Mouse (Mus musculus): ENCODE measurements at regions not wholly inside any gene's neighbourhood (a gene's known extent, or its start where the extent isn't known, plus 50 kb on each side); places are given as distances from the start of the nearest gene placed in this dataset.

GRCm38 (mm10) chr9:46481491-46481890 is 161.7 kb upstream of the 4931429L15Rik start:
- H3K36me3 ChIP-seq (ENCODE audit: control insufficient read depth in 1 of 2, insufficient read depth in 2 of 2, low read length in 2 of 2) = no peaks in the 10 kb centered on the region
- H3K27me3 ChIP-seq (ENCODE audit: control insufficient read depth in 1 of 2, insufficient read depth in 2 of 2, low read length in 2 of 2) = no peaks in the 10 kb centered on the region
- H3K79me2 ChIP-seq (ENCODE audit: control insufficient read depth, insufficient read depth, low read length, poor library complexity) = no peaks in the 10 kb centered on the region
- H3K4me1 ChIP-seq (ENCODE audit: control insufficient read depth in 1 of 2, insufficient read depth in 2 of 2, low read length in 2 of 2) = no peaks in the 10 kb centered on the region
- H3K4me3 ChIP-seq (ENCODE audit: control insufficient read depth in 1 of 2, insufficient read depth in 1 of 2, low read depth in 2 of 2, low read length in 2 of 2) = no peak overlapping the region
- TF ChIP-seq NRF1 (IDR thresholded peaks at IDR 0.05; ENCODE audit: insufficient read depth, low read depth, low read length, poor library complexity, severe bottlenecking) (no peak), CTCF (IDR thresholded peaks at IDR 0.05 in 2 of 3, conservative IDR thresholded peaks at IDR 0.05 in 1 of 3; ENCODE audit: control insufficient read depth in 1 of 3, insufficient read depth in 1 of 3, low read depth in 2 of 3, low read length in 3 of 3, poor library complexity in 1 of 3, severe bottlenecking in 1 of 3) (no peak), MAFK (IDR thresholded peaks at IDR 0.05; ENCODE audit: borderline replicate concordance, low read depth, low read length) (no peak), MEF2A (IDR thresholded peaks at IDR 0.05; ENCODE audit: extremely low read depth, insufficient replicate concordance, low read depth, low read length, poor library complexity, severe bottlenecking) (no peak), RAD21 (IDR thresholded peaks at IDR 0.05; ENCODE audit: low read depth, low read length) (no peak), BHLHE40 (IDR thresholded peaks at IDR 0.05; ENCODE audit: borderline replicate concordance, low read depth, low read length) (no peak), ETS1 (IDR thresholded peaks at IDR 0.05; ENCODE audit: low read depth, low read length) (no peak), MXI1 (IDR thresholded peaks at IDR 0.05; ENCODE audit: low read depth, low read length) (no peak), RCOR1 (IDR thresholded peaks at IDR 0.05; ENCODE audit: low read depth, low read length) (no peak), ZMIZ1 (IDR thresholded peaks at IDR 0.05; ENCODE audit: low read depth, low read length) (no peak), POLR2AphosphoS5 (IDR thresholded peaks at IDR 0.05; ENCODE audit: borderline replicate concordance, low read depth, low read length) (no peak), ELF1 (IDR thresholded peaks at IDR 0.05; ENCODE audit: low read depth, low read length) (no peak), POLR2A (IDR thresholded peaks at IDR 0.05; ENCODE audit: control insufficient read depth in 1 of 2, insufficient read depth in 1 of 2, low read depth in 1 of 2, low read length in 2 of 2, poor library complexity in 1 of 2) (no peak), TAL1 (IDR thresholded peaks at IDR 0.05; ENCODE audit: low read length) (no peak), JUND (IDR thresholded peaks at IDR 0.05; ENCODE audit: low read depth, low read length) (no peak), NELFE (IDR thresholded peaks at IDR 0.05; ENCODE audit: low read depth, low read length) (no peak), SMC3 (IDR thresholded peaks at IDR 0.05; ENCODE audit: low read depth, low read length) (no peak), ZC3H11A (IDR thresholded peaks at IDR 0.05; ENCODE audit: low read depth, low read length) (no peak), SIN3A (IDR thresholded peaks at IDR 0.05; ENCODE audit: low read length) (no peak)
- no peak overlapping the region for H3K27ac ChIP-seq (ENCODE audit: control insufficient read depth, low read depth, low read length)
- DNase-seq (ENCODE audit: low read depth, low spot score) = no peak
- no peaks in the 10 kb centered on the region for H3K9me3 ChIP-seq (replicated peaks; ENCODE audit: insufficient read depth, low read length)
- H3K9ac ChIP-seq (ENCODE audit: control insufficient read depth, low read depth, low read length, poor library complexity, severe bottlenecking) = no peak overlapping the region

GRCm38 (mm10) chr9:46480080-46480690 is 160.4 kb upstream of the 4931429L15Rik start:
- Histone ChIP-seq H3K4me1 (ENCODE audit: control insufficient read depth in 1 of 2, insufficient read depth in 2 of 2, low read length in 2 of 2) (no peaks in the 10 kb centered on the region), H3K79me2 (ENCODE audit: control insufficient read depth, insufficient read depth, low read length, poor library complexity) (no peaks in the 10 kb centered on the region), H3K36me3 (ENCODE audit: control insufficient read depth in 1 of 2, insufficient read depth in 2 of 2, low read length in 2 of 2) (no peaks in the 10 kb centered on the region), H3K27ac (ENCODE audit: control insufficient read depth, low read depth, low read length) (no peak overlapping the region), H3K27me3 (ENCODE audit: control insufficient read depth in 1 of 2, insufficient read depth in 2 of 2, low read length in 2 of 2) (no peaks in the 10 kb centered on the region), H3K9me3 (replicated peaks; ENCODE audit: insufficient read depth, low read length) (no peaks in the 10 kb centered on the region), H3K4me3 (ENCODE audit: control insufficient read depth in 1 of 2, insufficient read depth in 1 of 2, low read depth in 2 of 2, low read length in 2 of 2) (no peak overlapping the region), H3K9ac (ENCODE audit: control insufficient read depth, low read depth, low read length, poor library complexity, severe bottlenecking) (no peak overlapping the region)
- DNase-seq (ENCODE audit: low read depth, low spot score) = no peak
- TF ChIP-seq NELFE (IDR thresholded peaks at IDR 0.05; ENCODE audit: low read depth, low read length) (no peak), JUND (IDR thresholded peaks at IDR 0.05; ENCODE audit: low read depth, low read length) (no peak), EP300 (IDR thresholded peaks at IDR 0.05; ENCODE audit: low read depth in 1 of 2, low read length in 2 of 2) (no peak), GABPA (IDR thresholded peaks at IDR 0.05; ENCODE audit: low read depth, low read length) (no peak)

Data from MEL (cell line).